Mouse (Mus musculus): ENCODE data around the gene Rgs10. TPM values are rescaled to one million over a fixed set of nuclear protein-coding genes. Genes with fewer than 3 reads are reported as not detected.

Rgs10 gene
- polyA plus RNA-seq, 1 experiment from 2014 or later, result 20.7 TPM

GRCm38 (mm10) chr7:128416664-128417063 is 1.9 kb downstream of the Rgs10 start:
- no peaks in the 10 kb centered on the region for H3K9me3 ChIP-seq (ENCODE audit: control insufficient read depth, low read length)
- no peaks in the 10 kb centered on the region for H3K36me3 ChIP-seq (ENCODE audit: control insufficient read depth, insufficient read depth, low read length)
- H3K4me2 ChIP-seq (ENCODE audit: low read depth, low read length), result no peak overlapping the region; the same call in 1 of the 2 replicates
- DNase-seq (ENCODE audit: low spot score), result no peak
- 0 out of 2 replicates have a peak, but pooled peaks cover 8% of the 10 kb centered on the region for H3K4me1 ChIP-seq (ENCODE audit: control insufficient read depth, insufficient read depth, low read length)
- H3K27me3 ChIP-seq (replicated peaks; ENCODE audit: control insufficient read depth, insufficient read depth, low read length), result peaks cover 73% of the 10 kb centered on the region
- no peak overlapping the region for H3K27ac ChIP-seq (replicated peaks; ENCODE audit: low read depth, low read length)
- peak overlapping the region; percentile 64; the same call in 1 of the 2 replicates for H3K4me3 ChIP-seq (ENCODE audit: low read depth, low read length)
- 56% methylated on average over 6 of the region's 6 CpGs for WGBS
- H3K9ac ChIP-seq (ENCODE audit: low read depth, low read length), result no peak overlapping the region
- no peak for ATAC-seq (ENCODE audit: low read depth)

- no peak overlapping the region for H3K4me2 ChIP-seq (ENCODE audit: low read depth, low read length)
- H3K27ac ChIP-seq (replicated peaks; ENCODE audit: low read depth, low read length), result no peak overlapping the region
- H3K4me1 ChIP-seq (ENCODE audit: control insufficient read depth, insufficient read depth, low read length), result 0 out of 2 replicates have a peak, but pooled peaks cover 8% of the 10 kb centered on the region
- WGBS, result 50% methylated on average over 8 of the region's 8 CpGs
- H3K9me3 ChIP-seq (ENCODE audit: control insufficient read depth, low read length), result no peaks in the 10 kb centered on the region
- H3K27me3 ChIP-seq (replicated peaks; ENCODE audit: control insufficient read depth, insufficient read depth, low read length), result peaks cover 53% of the 10 kb centered on the region
- H3K36me3 ChIP-seq (ENCODE audit: control insufficient read depth, insufficient read depth, low read length), result no peaks in the 10 kb centered on the region
- H3K4me3 ChIP-seq (ENCODE audit: low read depth, low read length), result no peak overlapping the region
- ATAC-seq (ENCODE audit: low read depth) (no peak), DNase-seq (ENCODE audit: low spot score) (no peak)
- H3K9ac ChIP-seq (ENCODE audit: low read depth, low read length), result no peak overlapping the region
Measured at GRCm38 (mm10) chr7:128414433-128414832, 4.1 kb downstream of the Rgs10 start.

GRCm38 (mm10) chr7:128412071-128412833 is 6.3 kb downstream of the Rgs10 start:
- no peak overlapping the region for H3K4me3 ChIP-seq (ENCODE audit: low read depth, low read length)
- H3K4me1 ChIP-seq (ENCODE audit: control insufficient read depth, insufficient read depth, low read length), result 0 out of 2 replicates have a peak, but pooled peaks cover 1% of the 10 kb centered on the region
- no peak overlapping the region for H3K27ac ChIP-seq (replicated peaks; ENCODE audit: low read depth, low read length)
- DNase-seq (ENCODE audit: low spot score) (no peak), ATAC-seq (ENCODE audit: low read depth) (no peak)
- H3K4me2 ChIP-seq (ENCODE audit: low read depth, low read length), result no peak overlapping the region
- WGBS, result 74% methylated on average over 10 of the region's 10 CpGs
- H3K9me3 ChIP-seq (ENCODE audit: control insufficient read depth, low read length), result no peaks in the 10 kb centered on the region
- H3K36me3 ChIP-seq (ENCODE audit: control insufficient read depth, insufficient read depth, low read length), result no peaks in the 10 kb centered on the region
- H3K27me3 ChIP-seq (replicated peaks; ENCODE audit: control insufficient read depth, insufficient read depth, low read length), result peaks cover 32% of the 10 kb centered on the region
- H3K9ac ChIP-seq (ENCODE audit: low read depth, low read length), result no peak overlapping the region

GRCm38 (mm10) chr7:128410708-128411413 is 7.7 kb downstream of the Rgs10 start:
- H3K9me3 ChIP-seq (ENCODE audit: control insufficient read depth, low read length), result no peaks in the 10 kb centered on the region
- DNase-seq (ENCODE audit: low spot score) (no peak), ATAC-seq (ENCODE audit: low read depth) (no peak)
- H3K27me3 ChIP-seq (replicated peaks; ENCODE audit: control insufficient read depth, insufficient read depth, low read length), result peaks cover 18% of the 10 kb centered on the region
- no peaks in the 10 kb centered on the region for H3K4me1 ChIP-seq (ENCODE audit: control insufficient read depth, insufficient read depth, low read length)
- no peak overlapping the region for H3K27ac ChIP-seq (replicated peaks; ENCODE audit: low read depth, low read length)
- no peak overlapping the region for H3K4me2 ChIP-seq (ENCODE audit: low read depth, low read length)
- no peak overlapping the region; the same call in 1 of the 2 replicates for H3K9ac ChIP-seq (ENCODE audit: low read depth, low read length)
- WGBS, result 57% methylated on average over 11 of the region's 11 CpGs
- H3K4me3 ChIP-seq (ENCODE audit: low read depth, low read length), result no peak overlapping the region
- no peaks in the 10 kb centered on the region for H3K36me3 ChIP-seq (ENCODE audit: control insufficient read depth, insufficient read depth, low read length)

- no peaks in the 10 kb centered on the region for H3K27me3 ChIP-seq (replicated peaks; ENCODE audit: control insufficient read depth, insufficient read depth, low read length)
- no peaks in the 10 kb centered on the region for H3K4me1 ChIP-seq (ENCODE audit: control insufficient read depth, insufficient read depth, low read length)
- H3K9me3 ChIP-seq (ENCODE audit: control insufficient read depth, low read length), result no peaks in the 10 kb centered on the region
- H3K4me3 ChIP-seq (ENCODE audit: low read depth, low read length), result no peak overlapping the region
- ATAC-seq (ENCODE audit: low read depth) (no peak), DNase-seq (ENCODE audit: low spot score) (no peak)
- 71% methylated on average over 5 of the region's 5 CpGs for WGBS
- no peak overlapping the region for H3K27ac ChIP-seq (replicated peaks; ENCODE audit: low read depth, low read length)
- H3K4me2 ChIP-seq (ENCODE audit: low read depth, low read length), result no peak overlapping the region
- H3K36me3 ChIP-seq (ENCODE audit: control insufficient read depth, insufficient read depth, low read length), result no peaks in the 10 kb centered on the region
- H3K9ac ChIP-seq (ENCODE audit: low read depth, low read length), result no peak overlapping the region
Measured at GRCm38 (mm10) chr7:128408265-128408664, 10.3 kb downstream of the Rgs10 start.

GRCm38 (mm10) chr7:128403988-128404387 is 14.6 kb downstream of the Rgs10 start:
- no peaks in the 10 kb centered on the region for H3K4me1 ChIP-seq (ENCODE audit: control insufficient read depth, insufficient read depth, low read length)
- 91% methylated on average over 6 of the region's 6 CpGs for WGBS
- H3K9ac ChIP-seq (ENCODE audit: low read depth, low read length), result no peak overlapping the region
- H3K36me3 ChIP-seq (ENCODE audit: control insufficient read depth, insufficient read depth, low read length), result no peaks in the 10 kb centered on the region
- no peak overlapping the region for H3K4me3 ChIP-seq (ENCODE audit: low read depth, low read length)
- H3K27ac ChIP-seq (replicated peaks; ENCODE audit: low read depth, low read length), result no peak overlapping the region
- H3K27me3 ChIP-seq (replicated peaks; ENCODE audit: control insufficient read depth, insufficient read depth, low read length), result no peaks in the 10 kb centered on the region
- DNase-seq (ENCODE audit: low spot score) (no peak), ATAC-seq (ENCODE audit: low read depth) (no peak)
- no peaks in the 10 kb centered on the region for H3K9me3 ChIP-seq (ENCODE audit: control insufficient read depth, low read length)
- H3K4me2 ChIP-seq (ENCODE audit: low read depth, low read length), result no peak overlapping the region

GRCm38 (mm10) chr7:128403586-128403985 is 15.0 kb downstream of the Rgs10 start:
- no peak overlapping the region for H3K27ac ChIP-seq (replicated peaks; ENCODE audit: low read depth, low read length)
- no peak overlapping the region for H3K4me3 ChIP-seq (ENCODE audit: low read depth, low read length)
- no peaks in the 10 kb centered on the region for H3K4me1 ChIP-seq (ENCODE audit: control insufficient read depth, insufficient read depth, low read length)
- no peak for ATAC-seq (ENCODE audit: low read depth)
- no peaks in the 10 kb centered on the region for H3K9me3 ChIP-seq (ENCODE audit: control insufficient read depth, low read length)
- H3K4me2 ChIP-seq (ENCODE audit: low read depth, low read length), result no peak overlapping the region
- no peaks in the 10 kb centered on the region for H3K27me3 ChIP-seq (replicated peaks; ENCODE audit: control insufficient read depth, insufficient read depth, low read length)
- no peak for DNase-seq (ENCODE audit: low spot score)
- H3K36me3 ChIP-seq (ENCODE audit: control insufficient read depth, insufficient read depth, low read length), result no peaks in the 10 kb centered on the region
- WGBS, result 77% methylated on average over 6 of the region's 6 CpGs
- no peak overlapping the region for H3K9ac ChIP-seq (ENCODE audit: low read depth, low read length)

- Histone ChIP-seq H3K4me1 (ENCODE audit: control insufficient read depth, insufficient read depth, low read length) (no peaks in the 10 kb centered on the region), H3K9ac (ENCODE audit: low read depth, low read length) (no peak overlapping the region), H3K36me3 (ENCODE audit: control insufficient read depth, insufficient read depth, low read length) (no peaks in the 10 kb centered on the region), H3K4me3 (ENCODE audit: low read depth, low read length) (no peak overlapping the region), H3K4me2 (ENCODE audit: low read depth, low read length) (no peak overlapping the region), H3K27me3 (replicated peaks; ENCODE audit: control insufficient read depth, insufficient read depth, low read length) (no peaks in the 10 kb centered on the region), H3K9me3 (ENCODE audit: control insufficient read depth, low read length) (no peaks in the 10 kb centered on the region), H3K27ac (replicated peaks; ENCODE audit: low read depth, low read length) (no peak overlapping the region)
- WGBS, result 74% methylated on average over 10 of the region's 10 CpGs
- DNase-seq (ENCODE audit: low spot score) (no peak), ATAC-seq (ENCODE audit: low read depth) (no peak)
Measured at GRCm38 (mm10) chr7:128403128-128403527, 15.4 kb downstream of the Rgs10 start.

All from embryonic facial prominence, embryonic 14.5 days (tissue).